Mouse (Mus musculus) testis, adult 2 months (tissue): ENCODE measurements around the gene Foxp4.

Experiments used
- CTCF ChIP-seq: fragments of 200-500 bp; IDR thresholded peaks from 2 replicates; pipeline ENCODE4 v1.5.1; 2012; ENCODE audit warnings: low read depth, mild to moderate bottlenecking, inconsistent platforms, low read length, moderate library complexity; ENCODE audit not compliant: control insufficient read depth, insufficient read depth, insufficient replicate concordance
- POLR2A ChIP-seq: fragments of 200-500 bp; IDR thresholded peaks from 2 replicates; pipeline ENCODE4 v1.6.1; 2012; ENCODE audit warnings: low read depth, mild to moderate bottlenecking, inconsistent platforms, low read length, moderate library complexity; ENCODE audit not compliant: control insufficient read depth

GRCm38 (mm10) chr17:47887381-47888154, 36.9 kb downstream of the Foxp4 start:
- TF ChIP-seq POLR2A (no peak), CTCF (no peak)
